Mouse (Mus musculus): ENCODE measurements around the gene Usb1. TPM values are rescaled to one million over a fixed set of nuclear protein-coding genes. Genes with fewer than 3 reads are reported as not detected.

The Usb1 gene
- polyA plus RNA-seq, 1 experiment: 17.0 TPM

DNA sequence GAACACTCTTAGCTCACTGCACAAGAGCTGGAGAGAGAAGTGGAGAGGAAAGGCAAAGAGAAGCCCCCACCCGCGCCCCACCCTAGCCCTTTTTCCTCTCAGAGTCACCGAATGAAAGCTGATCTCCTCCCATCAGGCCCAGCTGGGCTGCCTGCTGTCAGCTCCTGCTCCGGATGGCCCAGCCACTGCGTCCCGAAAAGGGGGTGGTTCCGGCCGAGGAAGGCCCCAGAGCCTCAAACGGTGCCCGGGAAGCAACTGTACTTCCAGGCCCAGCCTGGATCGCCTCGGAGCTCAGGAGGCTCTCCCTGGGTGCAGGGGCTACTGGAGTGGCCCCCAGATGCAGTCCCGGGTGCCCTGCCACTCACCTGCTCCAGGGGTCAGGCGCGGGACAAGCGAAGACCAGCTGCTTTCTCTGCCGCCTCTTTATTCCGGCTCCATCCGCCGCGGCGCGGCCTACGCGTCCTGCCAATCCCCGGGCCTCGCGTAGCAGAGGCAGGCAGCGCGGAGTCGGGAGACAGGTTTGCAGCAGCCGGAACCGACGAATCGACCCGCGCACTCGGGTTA lies 846 bp upstream of the Usb1 start:
- H3K4me3 ChIP-seq (ENCODE audit: insufficient read depth, low read length): peak overlapping the region; percentile 87
- H3K4me1 ChIP-seq (ENCODE audit: control insufficient read depth, insufficient read depth, low read length): peaks cover 1% of the 10 kb centered on the region; the same call in 1 of the 2 replicates
- TF ChIP-seq CTCF (IDR thresholded peaks at IDR 0.05; ENCODE audit: extremely low read depth, insufficient read depth, low read length): no peak
- TF ChIP-seq POLR2A (IDR thresholded peaks at IDR 0.05; ENCODE audit: extremely low read depth, insufficient read depth, low read length): no peak
- peak overlapping the region; percentile 88 for H3K27ac ChIP-seq (ENCODE audit: insufficient read depth, low read length)

DNA sequence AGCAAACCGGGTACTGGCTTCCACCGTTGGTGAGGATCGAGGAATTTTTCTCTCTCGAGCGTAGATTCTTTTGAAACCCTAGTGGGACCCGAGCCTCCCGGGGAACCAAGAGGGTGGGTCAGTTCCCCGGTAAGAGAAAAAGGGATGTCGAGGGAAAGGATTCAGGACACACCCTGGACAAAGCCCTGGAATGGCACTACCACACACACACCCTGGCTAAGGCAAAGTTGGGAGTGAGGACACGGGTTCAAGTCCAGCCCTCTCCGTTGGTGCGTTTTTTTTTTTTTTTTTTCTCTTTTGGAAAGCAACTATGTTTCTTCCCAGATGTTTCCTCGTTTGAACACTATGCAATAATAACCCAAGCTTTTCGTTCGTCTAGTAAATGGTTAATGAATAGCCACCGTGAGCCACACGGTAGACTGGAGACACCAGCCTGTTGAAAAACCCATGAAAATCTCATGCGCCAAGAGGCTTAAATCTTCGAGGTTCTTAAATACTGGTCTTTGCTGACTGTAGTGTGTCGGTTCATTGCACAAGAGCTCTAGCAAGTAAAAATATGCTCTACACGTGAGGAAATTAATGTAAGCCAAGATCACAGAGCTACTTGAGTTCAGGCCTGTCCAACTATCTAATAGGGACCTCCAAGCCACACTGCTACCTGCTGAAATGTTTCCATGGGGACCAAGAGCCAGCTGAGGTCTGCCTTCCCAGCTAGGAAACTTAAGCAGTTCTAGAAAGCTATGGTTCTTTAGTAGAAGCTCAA lies 534 bp downstream of the Usb1 start:
- TF ChIP-seq CTCF (IDR thresholded peaks at IDR 0.05; ENCODE audit: extremely low read depth, insufficient read depth, low read length): no peak
- TF ChIP-seq POLR2A (IDR thresholded peaks at IDR 0.05; ENCODE audit: extremely low read depth, insufficient read depth, low read length): no peak
- Histone ChIP-seq H3K27ac (ENCODE audit: insufficient read depth, low read length) (no peak overlapping the region), H3K4me1 (ENCODE audit: control insufficient read depth, insufficient read depth, low read length) (peaks cover 1% of the 10 kb centered on the region; the same call in 1 of the 2 replicates), H3K4me3 (ENCODE audit: insufficient read depth, low read length) (peak overlapping the region; percentile 87)

DNA sequence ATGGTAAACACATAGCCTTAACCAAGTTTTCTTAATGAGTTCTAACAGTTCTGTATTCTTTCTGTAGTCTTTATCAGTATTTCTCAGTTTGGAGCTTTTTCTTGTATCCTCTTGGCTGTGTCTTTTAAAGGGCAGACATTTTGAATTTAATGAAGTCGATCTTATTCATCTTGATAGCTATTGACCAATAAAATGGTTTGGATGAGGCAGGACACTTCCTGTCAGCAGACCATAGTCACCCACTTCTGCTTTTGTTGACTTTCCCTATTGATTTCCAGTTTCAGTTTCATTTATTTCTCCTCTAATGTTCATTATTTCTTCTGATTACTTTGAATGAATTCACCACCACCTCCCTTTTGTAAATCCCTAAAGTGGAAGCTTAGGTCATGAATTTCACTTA lies 3.6 kb downstream of the Usb1 start:
- no peaks in the 10 kb centered on the region; the same call in 1 of the 2 replicates for H3K4me1 ChIP-seq (ENCODE audit: control insufficient read depth, insufficient read depth, low read length)
- no peak overlapping the region for H3K27ac ChIP-seq (ENCODE audit: insufficient read depth, low read length)
- TF ChIP-seq POLR2A (IDR thresholded peaks at IDR 0.05; ENCODE audit: extremely low read depth, insufficient read depth, low read length) (no peak), CTCF (IDR thresholded peaks at IDR 0.05; ENCODE audit: extremely low read depth, insufficient read depth, low read length) (no peak)
- no peak overlapping the region for H3K4me3 ChIP-seq (ENCODE audit: insufficient read depth, low read length)

DNA sequence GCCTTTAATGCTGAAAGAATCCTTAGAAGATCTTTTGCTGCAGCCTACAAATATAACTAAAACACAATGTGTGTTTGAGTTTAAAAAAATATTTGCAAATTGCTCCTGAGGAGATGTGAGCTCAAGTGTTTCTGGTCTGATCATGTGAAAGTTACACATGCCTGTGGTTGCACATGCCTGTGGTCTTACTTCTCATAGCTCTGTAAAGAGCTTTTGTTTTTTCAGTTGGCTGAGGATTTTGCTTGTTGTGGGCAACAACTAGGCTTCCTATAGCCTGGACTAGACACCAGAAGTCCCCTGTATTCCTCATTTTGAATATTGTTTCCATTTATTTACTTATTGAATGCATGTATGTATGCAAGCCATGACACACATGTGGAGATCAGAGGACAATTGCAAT lies 4.3 kb downstream of the Usb1 start:
- Histone ChIP-seq H3K27ac (ENCODE audit: insufficient read depth, low read length) (no peak overlapping the region), H3K4me1 (ENCODE audit: control insufficient read depth, insufficient read depth, low read length) (no peaks in the 10 kb centered on the region; the same call in 1 of the 2 replicates), H3K4me3 (ENCODE audit: insufficient read depth, low read length) (no peak overlapping the region)
- TF ChIP-seq POLR2A (IDR thresholded peaks at IDR 0.05; ENCODE audit: extremely low read depth, insufficient read depth, low read length) (no peak), CTCF (IDR thresholded peaks at IDR 0.05; ENCODE audit: extremely low read depth, insufficient read depth, low read length) (no peak)

DNA sequence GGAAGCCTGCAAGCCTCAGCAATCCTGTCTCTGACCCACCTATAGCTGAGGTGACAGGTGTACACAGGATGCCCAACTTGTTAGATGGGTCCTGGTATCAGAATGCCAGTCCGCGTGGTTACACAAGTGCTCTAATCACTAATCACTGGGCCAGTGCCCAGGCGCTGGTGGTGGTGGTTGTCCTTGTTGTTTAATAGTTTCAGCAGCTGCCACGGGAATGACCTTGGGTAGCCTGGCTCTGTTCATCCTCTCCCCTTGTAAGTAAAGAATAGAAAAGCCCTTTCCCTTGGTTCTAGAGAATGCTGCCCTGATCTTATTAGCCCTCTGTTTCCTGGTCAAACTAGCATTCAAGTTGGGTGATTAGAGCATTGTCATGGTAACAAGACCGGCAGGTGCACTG lies 9.6 kb downstream of the Usb1 start:
- TF ChIP-seq POLR2A (IDR thresholded peaks at IDR 0.05; ENCODE audit: extremely low read depth, insufficient read depth, low read length): no peak
- no peak overlapping the region for H3K4me3 ChIP-seq (ENCODE audit: insufficient read depth, low read length)
- H3K4me1 ChIP-seq (ENCODE audit: control insufficient read depth, insufficient read depth, low read length): no peaks in the 10 kb centered on the region
- no peak overlapping the region for H3K27ac ChIP-seq (ENCODE audit: insufficient read depth, low read length)

DNA sequence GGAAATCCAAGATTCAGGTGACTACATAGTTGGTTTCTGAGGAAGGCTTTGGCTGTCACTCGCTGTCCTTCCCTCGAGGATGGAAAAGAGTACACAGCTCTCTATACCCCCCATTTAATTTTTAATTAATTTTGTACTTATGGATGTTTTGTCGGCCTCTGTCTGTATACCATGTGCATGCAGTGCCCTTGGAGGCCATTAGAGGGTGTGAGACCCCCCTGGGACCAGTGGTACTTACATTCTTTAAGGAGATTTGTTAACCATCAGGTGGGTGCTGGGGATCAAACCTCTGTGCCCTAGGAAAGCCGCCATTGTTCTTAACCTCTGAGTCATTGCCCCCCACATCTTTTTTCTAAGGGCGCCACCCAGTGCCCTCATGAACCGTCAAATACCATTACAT lies 12.6 kb downstream of the Usb1 start:
- Histone ChIP-seq H3K4me1 (ENCODE audit: control insufficient read depth, insufficient read depth, low read length) (peaks cover 7% of the 10 kb centered on the region), H3K27ac (ENCODE audit: insufficient read depth, low read length) (no peak overlapping the region), H3K4me3 (ENCODE audit: insufficient read depth, low read length) (no peak overlapping the region)
- TF ChIP-seq CTCF (IDR thresholded peaks at IDR 0.05; ENCODE audit: extremely low read depth, insufficient read depth, low read length) (no peak), POLR2A (IDR thresholded peaks at IDR 0.05; ENCODE audit: extremely low read depth, insufficient read depth, low read length) (no peak)

DNA sequence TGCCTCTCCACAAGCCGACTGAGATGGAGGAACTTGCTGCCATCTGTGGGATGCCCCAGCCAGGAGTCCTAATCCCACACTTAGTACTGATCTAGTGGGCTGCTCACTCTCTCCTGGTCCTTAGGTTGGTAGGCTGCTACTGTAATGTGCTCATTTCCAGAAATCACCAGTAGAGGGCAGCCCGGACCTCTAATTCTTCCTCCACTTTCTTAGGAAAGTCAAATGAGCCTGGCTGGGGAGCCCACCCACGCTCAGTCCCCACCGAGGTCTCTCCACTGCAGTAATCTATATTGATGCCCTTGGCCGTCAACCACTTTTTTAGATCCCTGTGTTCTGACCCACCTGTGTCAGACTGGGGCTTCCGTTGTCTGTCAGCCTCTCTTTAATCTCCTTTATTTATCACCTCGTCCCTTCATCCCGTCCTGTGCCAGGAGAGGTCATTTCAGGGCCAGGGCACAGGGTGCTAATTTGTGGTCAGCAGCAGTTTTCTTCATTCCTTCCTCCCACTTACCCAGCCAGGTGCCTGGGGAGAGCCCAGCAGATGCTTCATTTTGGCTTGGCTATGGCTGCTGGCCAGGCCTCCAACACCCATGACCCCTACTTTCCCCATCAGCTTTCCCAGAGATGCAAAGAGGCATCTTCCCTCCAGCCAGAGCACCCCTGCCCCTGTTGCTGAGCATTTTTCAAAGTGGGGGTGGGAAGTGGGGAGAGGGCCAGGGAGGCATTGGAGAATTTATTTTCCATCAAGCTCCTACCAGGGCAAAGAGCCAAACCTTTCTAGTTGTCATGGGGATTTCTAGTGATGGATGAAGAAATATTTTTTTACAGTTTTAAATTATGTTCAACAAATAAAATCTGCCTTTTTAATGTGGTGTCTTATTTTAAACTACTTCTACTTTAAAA lies 14.8 kb downstream of the Usb1 start:
- TF ChIP-seq POLR2A (IDR thresholded peaks at IDR 0.05; ENCODE audit: extremely low read depth, insufficient read depth, low read length) (no peak), CTCF (IDR thresholded peaks at IDR 0.05; ENCODE audit: extremely low read depth, insufficient read depth, low read length) (peak; percentile 65)
- Histone ChIP-seq H3K4me1 (ENCODE audit: control insufficient read depth, insufficient read depth, low read length) (peaks cover 8% of the 10 kb centered on the region), H3K27ac (ENCODE audit: insufficient read depth, low read length) (no peak overlapping the region), H3K4me3 (ENCODE audit: insufficient read depth, low read length) (no peak overlapping the region)

DNA sequence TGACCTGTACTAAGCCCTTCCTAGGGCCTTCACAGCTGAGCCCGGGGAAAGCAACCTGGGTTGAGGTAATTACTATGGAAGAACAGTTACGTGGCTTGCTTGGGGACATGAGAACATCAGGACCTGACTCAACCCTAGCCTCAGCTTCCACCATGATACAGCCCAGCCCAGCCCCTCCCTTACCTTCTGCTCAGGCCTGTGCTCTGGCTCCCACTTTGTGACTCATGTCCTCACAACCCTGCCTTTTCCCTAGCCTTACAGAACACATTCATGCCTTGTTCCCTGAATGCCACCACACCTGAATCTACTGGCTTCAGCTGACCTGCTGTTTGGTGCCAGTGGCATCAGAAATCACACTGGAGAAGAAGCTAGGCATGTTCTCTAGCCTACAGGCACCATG lies 16.3 kb downstream of the Usb1 start:
- Histone ChIP-seq H3K4me1 (ENCODE audit: control insufficient read depth, insufficient read depth, low read length) (peaks cover 8% of the 10 kb centered on the region), H3K4me3 (ENCODE audit: insufficient read depth, low read length) (no peak overlapping the region), H3K27ac (ENCODE audit: insufficient read depth, low read length) (no peak overlapping the region; the same call in 1 of the 2 replicates)
- no peak for TF ChIP-seq POLR2A (IDR thresholded peaks at IDR 0.05; ENCODE audit: extremely low read depth, insufficient read depth, low read length)
- TF ChIP-seq CTCF (IDR thresholded peaks at IDR 0.05; ENCODE audit: extremely low read depth, insufficient read depth, low read length): no peak

DNA sequence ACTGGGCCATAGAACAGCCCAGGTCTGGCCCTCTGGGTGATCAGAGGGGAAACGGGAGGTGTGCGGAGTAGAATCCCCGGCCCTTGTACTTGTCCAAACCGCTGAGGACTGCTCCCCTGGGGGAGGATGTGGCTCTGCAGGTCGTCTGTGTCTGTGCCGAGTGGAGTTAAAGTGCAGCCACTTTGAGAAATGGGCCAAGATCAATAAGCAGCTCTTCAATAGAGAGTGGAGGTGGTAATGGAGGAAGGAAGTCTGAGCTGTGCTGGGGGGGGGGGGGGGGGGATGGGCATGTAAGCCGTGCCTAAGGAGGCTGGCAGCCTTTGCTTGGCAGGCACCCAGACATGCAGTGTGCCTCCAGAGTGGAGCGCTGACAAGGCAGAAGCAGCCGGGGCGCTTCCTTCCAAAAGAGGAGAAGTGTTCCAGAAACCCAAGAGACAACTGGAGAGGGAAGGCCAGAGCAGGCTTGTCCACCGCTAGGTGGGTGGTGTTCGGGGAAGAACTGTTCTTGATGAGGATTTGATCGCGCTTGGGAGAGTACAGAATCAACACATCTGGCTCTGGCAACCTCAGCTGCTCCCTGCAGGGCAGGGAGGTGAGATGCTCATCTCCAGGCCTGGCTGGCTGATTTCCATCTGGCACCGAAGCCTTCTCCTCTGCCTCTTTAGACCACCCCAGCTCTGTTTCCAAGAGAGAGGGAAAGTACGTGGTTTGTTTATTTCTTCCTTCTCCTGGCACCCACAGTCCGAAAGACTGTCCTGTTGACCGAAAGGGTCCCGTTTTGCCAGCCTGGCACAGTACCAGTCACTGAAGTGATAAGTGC lies 16.9 kb downstream of the Usb1 start:
- Histone ChIP-seq H3K4me3 (ENCODE audit: insufficient read depth, low read length) (no peak overlapping the region), H3K4me1 (ENCODE audit: control insufficient read depth, insufficient read depth, low read length) (peaks cover 8% of the 10 kb centered on the region), H3K27ac (ENCODE audit: insufficient read depth, low read length) (no peak overlapping the region; the same call in 1 of the 2 replicates)
- TF ChIP-seq CTCF (IDR thresholded peaks at IDR 0.05; ENCODE audit: extremely low read depth, insufficient read depth, low read length): 0 out of 2 replicates have a peak, but pooled peaks have one; percentile 7
- no peak for TF ChIP-seq POLR2A (IDR thresholded peaks at IDR 0.05; ENCODE audit: extremely low read depth, insufficient read depth, low read length)
